Mouse (Mus musculus) splenic B cell, adult 2 months (primary cell): ENCODE measurements around the gene Igf1r.

Experiments
- DNase-seq: peaks from one replicate; pipeline ENCODE4 v3.0.0-alpha.2; 2011; ENCODE audit warnings: low read depth, low spot score
- H3K27me3 ChIP-seq: 2 replicates; pipeline ENCODE4 v1.6.1; 2012; ENCODE audit warnings: mild to moderate bottlenecking, low read length, moderate library complexity, mixed read lengths; ENCODE audit not compliant: control insufficient read depth, poor library complexity, insufficient read depth, severe bottlenecking
- H3K36me3 ChIP-seq: 2 replicates; pipeline ENCODE4 v1.6.1; 2012; ENCODE audit warnings: mild to moderate bottlenecking, low read length, moderate library complexity, mixed read lengths; ENCODE audit not compliant: control insufficient read depth, poor library complexity, insufficient read depth, severe bottlenecking

The Igf1r gene

GRCm38 (mm10) chr7:68130950-68131580 lies 178.4 kb downstream of the Igf1r start:
- no peak for DNase-seq
- Histone ChIP-seq H3K36me3 (no peaks in the 10 kb centered on the region), H3K27me3 (no peaks in the 10 kb centered on the region)

DNA sequence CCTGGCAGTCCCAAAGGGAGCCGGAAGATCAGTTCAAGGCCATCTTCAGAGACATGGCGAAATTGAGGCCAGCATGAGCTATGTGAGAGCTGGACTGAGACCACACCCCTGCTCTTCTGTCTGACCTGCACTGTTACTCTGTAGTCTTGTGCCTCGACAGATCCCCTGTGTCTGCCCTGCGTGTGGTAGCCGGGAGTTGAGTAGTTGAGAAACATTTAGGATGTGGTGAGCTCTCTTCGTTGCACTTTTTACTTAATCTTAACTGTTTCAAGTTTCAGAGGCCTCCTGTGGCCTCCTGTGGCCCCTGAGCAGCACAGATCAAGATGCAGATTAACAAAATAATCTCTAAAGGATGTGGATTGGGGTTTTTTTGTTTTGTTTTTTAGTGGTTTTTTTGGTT lies 181.1 kb downstream of the Igf1r start:
- H3K27me3 ChIP-seq, result no peaks in the 10 kb centered on the region
- DNase-seq, result no peak
- no peaks in the 10 kb centered on the region for H3K36me3 ChIP-seq

GRCm38 (mm10) chr7:68134948-68135347 lies 182.3 kb downstream of the Igf1r start:
- DNase-seq, result no peak
- Histone ChIP-seq H3K36me3 (no peaks in the 10 kb centered on the region), H3K27me3 (no peaks in the 10 kb centered on the region)

DNA sequence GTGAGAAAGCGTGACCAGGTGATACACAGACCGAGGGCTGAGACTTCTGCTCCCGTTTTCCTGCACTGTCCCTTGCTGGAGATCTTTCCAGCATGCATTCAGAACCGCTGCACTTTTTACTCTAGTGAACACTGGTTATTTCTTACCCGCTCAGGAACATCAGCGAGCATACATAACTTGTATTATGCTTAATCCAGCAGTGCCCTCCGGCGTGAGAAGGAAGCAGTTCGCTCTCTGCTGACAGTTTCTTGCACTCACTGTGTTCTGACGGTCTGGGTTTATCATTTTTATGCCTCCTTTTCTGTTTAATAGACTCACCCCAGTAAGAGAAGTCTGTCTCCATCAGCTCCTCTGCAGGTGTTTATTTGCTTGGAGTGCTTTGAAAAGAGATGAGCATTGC lies 183.4 kb downstream of the Igf1r start:
- DNase-seq, result no peak
- no peaks in the 10 kb centered on the region for H3K27me3 ChIP-seq
- H3K36me3 ChIP-seq, result no peaks in the 10 kb centered on the region

DNA sequence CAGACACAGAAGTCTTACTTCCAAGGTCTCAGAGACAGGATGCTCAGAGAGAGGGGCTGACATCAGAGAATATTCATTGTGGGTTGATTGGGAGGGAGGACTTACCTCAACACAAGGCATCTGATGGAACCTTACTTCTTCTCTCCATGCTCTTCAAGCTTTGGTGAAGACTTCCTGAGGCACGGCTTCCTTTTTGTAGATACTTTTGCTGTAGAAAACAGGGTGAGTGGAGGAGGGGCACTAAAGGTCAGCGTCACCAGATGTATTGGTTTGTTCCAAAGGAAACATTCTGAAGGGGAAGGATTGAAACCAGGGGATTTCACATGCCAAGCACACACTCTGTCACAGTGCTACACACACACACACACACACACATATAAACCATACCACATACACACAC lies 186.8 kb downstream of the Igf1r start:
- H3K36me3 ChIP-seq, result no peaks in the 10 kb centered on the region
- H3K27me3 ChIP-seq, result no peaks in the 10 kb centered on the region
- DNase-seq, result no peak

DNA sequence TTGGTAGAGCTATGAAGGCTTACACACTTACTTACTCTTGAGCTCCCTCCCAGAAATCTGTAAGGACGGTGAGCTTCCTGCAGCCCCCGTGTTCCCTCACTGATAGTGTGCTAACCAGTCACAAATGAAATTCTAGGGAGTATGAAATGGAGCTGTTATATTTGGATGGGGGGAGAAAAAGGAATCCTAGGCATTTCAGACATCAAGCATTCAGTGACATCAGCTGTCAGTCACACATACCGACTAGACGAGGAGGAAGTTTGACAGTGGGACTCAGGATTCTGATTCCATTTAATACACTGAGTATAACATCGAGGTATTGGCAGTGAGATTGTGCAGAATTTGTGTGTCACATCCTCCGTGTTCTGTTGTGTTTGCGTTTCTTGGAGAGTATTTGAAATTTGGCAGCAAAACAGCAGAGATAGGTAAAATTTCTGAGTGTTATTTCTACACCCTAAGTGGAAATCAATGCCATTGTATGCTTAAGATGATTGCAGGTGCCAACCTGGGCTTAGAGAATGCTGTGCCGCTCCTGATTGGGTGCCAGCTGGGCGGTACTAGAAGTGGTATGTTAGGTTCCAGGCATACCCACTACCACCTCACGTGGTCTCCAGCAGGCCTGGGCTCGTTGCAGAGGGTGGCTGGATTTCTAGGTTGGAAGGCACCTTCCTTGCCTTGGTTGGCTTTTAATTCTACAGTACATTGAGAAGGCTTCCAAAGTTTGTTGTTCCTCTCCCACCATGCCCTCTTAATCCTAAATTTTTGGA lies 187.6 kb downstream of the Igf1r start:
- Histone ChIP-seq H3K27me3 (no peaks in the 10 kb centered on the region), H3K36me3 (no peaks in the 10 kb centered on the region)
- DNase-seq, result no peak

GRCm38 (mm10) chr7:68144266-68144665 lies 191.6 kb downstream of the Igf1r start:
- no peak for DNase-seq
- no peaks in the 10 kb centered on the region for H3K27me3 ChIP-seq
- no peaks in the 10 kb centered on the region for H3K36me3 ChIP-seq

DNA sequence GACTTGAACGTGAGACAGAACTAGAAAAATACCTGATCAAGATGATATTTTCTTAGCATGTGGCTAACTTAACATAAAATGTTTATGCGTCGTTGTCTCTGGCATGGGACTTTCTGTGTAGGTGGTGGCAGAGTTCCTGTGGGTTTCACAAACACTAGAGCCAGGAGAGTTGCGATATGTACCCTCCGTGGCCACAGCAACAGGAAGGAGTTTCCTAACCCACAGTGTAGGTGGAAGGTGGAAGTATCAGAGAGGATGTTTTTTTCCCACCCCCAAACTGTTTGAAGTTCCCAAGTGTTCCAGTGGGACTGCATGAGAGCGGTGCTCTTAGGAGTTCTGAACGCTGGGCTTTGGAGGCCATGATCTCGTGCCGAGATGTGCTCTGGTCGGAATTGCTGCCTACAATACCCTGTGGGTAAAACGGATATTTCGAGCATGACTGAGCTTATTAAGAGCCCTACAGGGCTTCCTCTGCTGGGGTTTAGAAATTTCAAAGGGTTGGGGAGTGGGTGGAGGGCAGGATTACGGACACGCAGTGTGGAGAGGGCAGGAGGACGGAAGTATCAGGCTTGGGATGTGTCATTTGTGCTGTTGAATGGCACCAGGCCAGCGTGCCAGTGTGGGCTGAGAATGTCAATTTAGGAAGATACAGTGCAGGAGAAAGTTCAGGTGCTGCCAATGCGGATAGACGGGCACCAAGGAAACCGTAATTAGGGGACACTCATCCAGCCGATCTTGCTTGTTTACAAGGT lies 195.8 kb downstream of the Igf1r start:
- Histone ChIP-seq H3K27me3 (no peaks in the 10 kb centered on the region), H3K36me3 (no peaks in the 10 kb centered on the region)
- DNase-seq, result no peak

GRCm38 (mm10) chr7:68151892-68152291 lies 199.3 kb downstream of the Igf1r start:
- no peaks in the 10 kb centered on the region for H3K36me3 ChIP-seq
- no peak for DNase-seq

DNA sequence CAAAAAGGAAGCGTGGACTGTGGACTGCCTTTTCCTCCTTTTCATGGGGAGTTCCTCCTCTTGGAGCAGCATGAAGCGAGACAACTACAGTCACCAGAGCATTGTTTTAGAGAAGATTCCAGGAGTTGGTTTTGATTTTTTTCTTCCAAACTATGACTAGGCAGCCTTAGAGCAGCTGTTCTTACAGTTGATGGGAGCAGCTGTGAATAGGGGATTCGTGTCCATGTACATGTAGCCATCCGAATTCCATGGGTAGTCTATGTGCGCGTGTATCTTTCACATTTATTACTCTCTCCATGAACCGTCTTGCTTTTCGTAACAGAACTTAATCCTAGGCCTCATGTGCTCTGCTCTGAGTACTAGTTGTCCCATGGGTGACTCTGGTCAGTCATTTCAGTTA lies 199.8 kb downstream of the Igf1r start:
- Histone ChIP-seq H3K36me3 (no peaks in the 10 kb centered on the region), H3K27me3 (no peaks in the 10 kb centered on the region)
- DNase-seq, result no peak

More at GRCm38 (mm10) chr7:68151892-68152291, 199.3 kb downstream of the Igf1r start:
- H3K27me3 ChIP-seq, result no peaks in the 10 kb centered on the region

DNA sequence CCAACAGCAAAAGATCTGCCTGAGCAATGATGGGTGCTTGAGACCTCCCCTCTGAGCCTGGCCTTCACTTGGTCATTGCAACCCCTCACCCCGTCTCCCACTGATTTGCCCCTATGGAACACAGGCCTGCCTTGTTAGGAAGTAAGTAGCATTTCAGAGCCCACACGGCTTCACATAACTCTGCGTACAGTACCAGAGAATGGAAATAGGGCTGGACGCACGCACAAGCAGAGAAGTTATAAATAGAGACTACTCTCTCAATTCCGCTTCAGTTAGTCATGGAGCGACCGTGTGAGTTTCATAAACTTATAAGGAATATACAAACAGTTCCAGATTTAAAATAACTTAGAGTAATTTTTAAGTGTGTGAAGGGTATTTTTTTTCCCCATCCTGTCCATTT lies 200.6 kb downstream of the Igf1r start:
- DNase-seq, result no peak
- Histone ChIP-seq H3K27me3 (no peaks in the 10 kb centered on the region), H3K36me3 (no peaks in the 10 kb centered on the region)

- DNase-seq, result no peak
- H3K27me3 ChIP-seq, result no peaks in the 10 kb centered on the region
- H3K36me3 ChIP-seq, result no peaks in the 10 kb centered on the region
Observed at GRCm38 (mm10) chr7:68154588-68154987, 202.0 kb downstream of the Igf1r start.

DNA sequence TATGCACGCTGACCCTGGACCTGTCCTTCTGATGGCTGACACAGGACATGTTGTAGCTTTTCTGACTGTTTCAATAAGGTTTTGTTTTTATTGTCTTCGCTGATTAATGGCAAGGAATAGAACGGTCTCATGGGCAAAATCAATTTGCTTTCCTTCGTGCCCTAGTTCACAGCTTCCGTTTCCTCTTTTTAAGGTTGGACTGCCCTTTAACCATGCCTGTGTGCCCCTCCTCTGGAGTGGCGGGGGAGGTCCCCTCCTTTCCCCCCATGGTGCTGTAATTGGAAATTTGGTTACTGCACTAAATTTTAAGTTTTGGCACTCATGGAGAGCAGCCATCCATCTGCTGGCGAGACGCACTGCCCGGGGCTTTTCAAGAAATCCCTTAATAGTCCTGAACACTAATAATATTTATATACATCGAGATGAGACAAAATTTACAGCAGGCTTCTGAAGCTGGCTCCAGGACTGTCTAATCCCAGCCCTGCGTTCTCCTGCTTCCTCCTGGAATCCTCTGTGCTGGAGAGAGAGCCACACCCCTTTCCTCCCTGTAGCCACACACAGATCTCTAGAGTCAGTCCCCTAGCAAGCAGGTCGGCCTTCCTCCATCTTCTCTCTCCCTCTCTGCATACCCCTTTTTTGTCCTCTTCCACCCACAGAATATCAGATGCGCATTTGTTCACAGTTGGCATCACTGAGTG lies 207.6 kb downstream of the Igf1r start:
- DNase-seq, result peak; percentile 19
- no peaks in the 10 kb centered on the region for H3K27me3 ChIP-seq
- no peaks in the 10 kb centered on the region for H3K36me3 ChIP-seq

DNA sequence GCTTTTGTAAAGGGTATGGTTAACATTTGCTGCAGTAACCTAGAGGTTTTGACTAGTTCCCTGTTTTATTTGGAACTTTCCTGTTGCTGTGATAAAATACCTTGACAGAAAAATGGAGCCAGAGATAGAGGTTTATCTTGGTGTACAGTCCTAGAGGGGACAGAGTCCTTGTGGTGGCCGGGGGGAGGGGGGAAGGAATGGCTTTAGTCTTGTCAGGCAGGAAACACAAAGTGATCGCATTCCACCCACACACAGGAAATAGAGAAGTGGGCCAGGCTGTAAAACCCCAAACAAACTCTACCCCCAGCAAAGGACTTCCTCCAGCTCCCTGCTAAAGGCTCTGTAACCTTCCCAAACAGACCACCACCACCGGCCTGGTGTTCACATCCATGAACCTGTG lies 211.4 kb downstream of the Igf1r start:
- peak; percentile 12 for DNase-seq
- H3K36me3 ChIP-seq, result no peaks in the 10 kb centered on the region

DNA sequence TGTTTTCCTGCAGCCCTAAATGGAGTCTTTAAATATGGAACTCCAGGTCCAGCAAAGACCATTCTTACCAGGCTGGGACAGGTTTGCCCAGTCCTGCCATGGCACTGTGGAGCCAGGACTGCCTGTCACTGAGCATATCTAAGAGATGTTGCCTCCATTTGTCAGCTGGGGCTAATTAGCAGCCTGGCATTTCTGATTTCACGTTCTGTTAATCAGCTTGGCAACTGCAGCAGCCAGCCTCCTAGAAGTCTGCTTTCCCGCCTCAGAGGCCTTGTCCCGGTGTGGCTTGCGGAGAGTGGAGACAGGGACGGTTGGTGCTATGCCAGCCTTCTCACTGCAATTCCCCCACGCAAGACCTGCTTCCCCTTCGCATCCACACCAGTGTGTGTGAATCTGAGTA lies 220.1 kb downstream of the Igf1r start:
- Histone ChIP-seq H3K27me3 (no peaks in the 10 kb centered on the region; the same call in 1 of the 2 replicates), H3K36me3 (no peaks in the 10 kb centered on the region)
- no peak for DNase-seq

More for the DNA sequence above, 211.4 kb downstream of the Igf1r start:
- H3K27me3 ChIP-seq, result no peaks in the 10 kb centered on the region
